Mouse (Mus musculus): ENCODE results near the gene Klf15. TPM values are rescaled to one million over a fixed set of nuclear protein-coding genes. Genes with fewer than 3 reads are reported as not detected.
A peak's percentile ranks its signal among the peaks of the same experiment; 100 is the strongest.

Klf15 gene
- polyA plus RNA-seq, 1 experiment from 2014 or later, result 5.0 TPM

GRCm38 (mm10) chr6:90450179-90450578 is 12.2 kb upstream of the Klf15 start:
- no peak overlapping the region for H3K9ac ChIP-seq

GRCm38 (mm10) chr6:90450697-90451096 is 11.7 kb upstream of the Klf15 start:
- ATAC-seq (ENCODE audit: low FRiP score, low read depth), result no peak
- H3K4me1 ChIP-seq, result no peaks in the 10 kb centered on the region
- H3K27me3 ChIP-seq, result no peaks in the 10 kb centered on the region
- no peak overlapping the region for H3K9ac ChIP-seq
- no peak overlapping the region for H3K27ac ChIP-seq
- no peaks in the 10 kb centered on the region for H3K9me3 ChIP-seq
- no peaks in the 10 kb centered on the region for H3K36me3 ChIP-seq
- H3K4me2 ChIP-seq (replicated peaks), result no peak overlapping the region
- H3K4me3 ChIP-seq, result no peak overlapping the region
- WGBS, result 74% methylated on average over 5 of the region's 5 CpGs

More at GRCm38 (mm10) chr6:90450179-90450578, 12.2 kb upstream of the Klf15 start:
- H3K4me2 ChIP-seq (replicated peaks), result no peak overlapping the region
- no peak for ATAC-seq (ENCODE audit: low FRiP score, low read depth)
- H3K4me1 ChIP-seq, result no peaks in the 10 kb centered on the region
- H3K36me3 ChIP-seq, result no peaks in the 10 kb centered on the region
- no peak overlapping the region for H3K4me3 ChIP-seq
- no peak overlapping the region for H3K27ac ChIP-seq
- WGBS, result 28% methylated on average over 7 of the region's 7 CpGs
- H3K27me3 ChIP-seq, result no peaks in the 10 kb centered on the region
- no peaks in the 10 kb centered on the region for H3K9me3 ChIP-seq

GRCm38 (mm10) chr6:90451512-90451911 is 10.9 kb upstream of the Klf15 start:
- Histone ChIP-seq H3K27ac (no peak overlapping the region), H3K9ac (no peak overlapping the region), H3K4me2 (replicated peaks) (no peak overlapping the region), H3K4me3 (no peak overlapping the region), H3K4me1 (no peaks in the 10 kb centered on the region), H3K27me3 (no peaks in the 10 kb centered on the region), H3K9me3 (no peaks in the 10 kb centered on the region), H3K36me3 (no peaks in the 10 kb centered on the region)
- ATAC-seq (ENCODE audit: low FRiP score, low read depth), result no peak
- 87% methylated on average over 5 of the region's 5 CpGs for WGBS

- no peaks in the 10 kb centered on the region for H3K27me3 ChIP-seq
- no peaks in the 10 kb centered on the region for H3K36me3 ChIP-seq
- no peak overlapping the region for H3K9ac ChIP-seq
- H3K4me1 ChIP-seq, result no peaks in the 10 kb centered on the region
- ATAC-seq (ENCODE audit: low FRiP score, low read depth), result no peak
- H3K27ac ChIP-seq, result no peak overlapping the region
- H3K4me3 ChIP-seq, result no peak overlapping the region
- H3K4me2 ChIP-seq (replicated peaks), result no peak overlapping the region
- H3K9me3 ChIP-seq, result no peaks in the 10 kb centered on the region
Observed at GRCm38 (mm10) chr6:90452603-90453002, 9.8 kb upstream of the Klf15 start.

- 83% methylated on average over 5 of the region's 5 CpGs for WGBS
Observed at GRCm38 (mm10) chr6:90453751-90454150, 8.6 kb upstream of the Klf15 start.

GRCm38 (mm10) chr6:90457421-90457820 is 5.0 kb upstream of the Klf15 start:
- Histone ChIP-seq H3K4me1 (no peaks in the 10 kb centered on the region), H3K36me3 (no peaks in the 10 kb centered on the region), H3K27ac (no peak overlapping the region), H3K4me2 (replicated peaks) (no peak overlapping the region), H3K27me3 (peaks cover 23% of the 10 kb centered on the region), H3K4me3 (no peak overlapping the region), H3K9ac (no peak overlapping the region), H3K9me3 (no peaks in the 10 kb centered on the region)
- WGBS, result 73% methylated on average over 2 of the region's 2 CpGs
- no peak for ATAC-seq (ENCODE audit: low FRiP score, low read depth)

More at GRCm38 (mm10) chr6:90453751-90454150, 8.6 kb upstream of the Klf15 start:
- Histone ChIP-seq H3K36me3 (no peaks in the 10 kb centered on the region), H3K4me2 (replicated peaks) (no peak overlapping the region), H3K9me3 (no peaks in the 10 kb centered on the region), H3K9ac (no peak overlapping the region), H3K4me1 (no peaks in the 10 kb centered on the region), H3K4me3 (no peak overlapping the region), H3K27ac (no peak overlapping the region), H3K27me3 (no peaks in the 10 kb centered on the region)
- no peak for ATAC-seq (ENCODE audit: low FRiP score, low read depth)

GRCm38 (mm10) chr6:90461181-90461580 is 1.2 kb upstream of the Klf15 start:
- H3K9ac ChIP-seq, result no peak overlapping the region
- H3K9me3 ChIP-seq, result no peaks in the 10 kb centered on the region
- WGBS, result 32% methylated on average over 2 of the region's 2 CpGs
- ATAC-seq (ENCODE audit: low FRiP score, low read depth), result no peak
- no peak overlapping the region for H3K27ac ChIP-seq
- H3K4me2 ChIP-seq (replicated peaks), result no peak overlapping the region
- no peaks in the 10 kb centered on the region for H3K36me3 ChIP-seq
- H3K4me3 ChIP-seq, result peak overlapping the region; percentile 66; the same call in 1 of the 2 replicates
- peaks cover 16% of the 10 kb centered on the region for H3K4me1 ChIP-seq
- H3K27me3 ChIP-seq, result peaks cover 40% of the 10 kb centered on the region

- Histone ChIP-seq H3K9ac (0 out of 2 replicates have a peak overlapping the region, but pooled peaks have one; percentile 76), H3K9me3 (no peaks in the 10 kb centered on the region), H3K36me3 (no peaks in the 10 kb centered on the region; the same call in 1 of the 2 replicates), H3K27me3 (peaks cover 40% of the 10 kb centered on the region), H3K4me1 (peaks cover 16% of the 10 kb centered on the region), H3K4me2 (replicated peaks) (peak overlapping the region; percentile 100), H3K4me3 (peak overlapping the region; percentile 66), H3K27ac (no peak overlapping the region)
- 9% methylated on average over 12 of the region's 12 CpGs for WGBS
- peak; percentile 1; the same call in 1 of the 2 replicates for ATAC-seq (ENCODE audit: low FRiP score, low read depth)
Observed at GRCm38 (mm10) chr6:90461771-90462170, 605 bp upstream of the Klf15 start.

- H3K4me2 ChIP-seq (replicated peaks), result peak overlapping the region; percentile 100
- H3K36me3 ChIP-seq, result no peaks in the 10 kb centered on the region; the same call in 1 of the 2 replicates
- no peaks in the 10 kb centered on the region for H3K9me3 ChIP-seq
- H3K9ac ChIP-seq, result peak overlapping the region; percentile 76
- H3K27ac ChIP-seq, result no peak overlapping the region
- under 1% methylated on average over 38 of the region's 38 CpGs for WGBS
- ATAC-seq (ENCODE audit: low FRiP score, low read depth), result peak; percentile 26; the same call in 1 of the 2 replicates
- peak overlapping the region; percentile 66 for H3K4me3 ChIP-seq
- H3K4me1 ChIP-seq, result peaks cover 16% of the 10 kb centered on the region
- H3K27me3 ChIP-seq, result peaks cover 40% of the 10 kb centered on the region
Observed at GRCm38 (mm10) chr6:90462841-90463227, 458 bp downstream of the Klf15 start.

- peak; percentile 62 for ATAC-seq (ENCODE audit: low FRiP score, low read depth)
- no peak overlapping the region for H3K27ac ChIP-seq
- peaks cover 16% of the 10 kb centered on the region for H3K4me1 ChIP-seq
- 1% methylated on average over 31 of the region's 31 CpGs for WGBS
- peaks cover 40% of the 10 kb centered on the region for H3K27me3 ChIP-seq
- no peaks in the 10 kb centered on the region; the same call in 1 of the 2 replicates for H3K36me3 ChIP-seq
- peak overlapping the region; percentile 76 for H3K9ac ChIP-seq
- peak overlapping the region; percentile 66 for H3K4me3 ChIP-seq
- no peaks in the 10 kb centered on the region for H3K9me3 ChIP-seq
- peak overlapping the region; percentile 100 for H3K4me2 ChIP-seq (replicated peaks)
Observed at GRCm38 (mm10) chr6:90463228-90463862, 969 bp downstream of the Klf15 start.

- Histone ChIP-seq H3K9ac (0 out of 2 replicates have a peak overlapping the region, but pooled peaks have one; percentile 45), H3K36me3 (no peaks in the 10 kb centered on the region; the same call in 1 of the 2 replicates), H3K4me1 (peaks cover 16% of the 10 kb centered on the region), H3K9me3 (no peaks in the 10 kb centered on the region), H3K4me2 (replicated peaks) (peak overlapping the region; percentile 100), H3K27me3 (peaks cover 40% of the 10 kb centered on the region), H3K4me3 (peak overlapping the region; percentile 66), H3K27ac (no peak overlapping the region)
- ATAC-seq (ENCODE audit: low FRiP score, low read depth), result 0 out of 2 replicates have a peak, but pooled peaks have one; percentile 0
- 30% methylated on average over 7 of the region's 7 CpGs for WGBS
Observed at GRCm38 (mm10) chr6:90463890-90464421, 1.6 kb downstream of the Klf15 start.

GRCm38 (mm10) chr6:90465028-90465640 is 2.8 kb downstream of the Klf15 start:
- no peaks in the 10 kb centered on the region; the same call in 1 of the 2 replicates for H3K36me3 ChIP-seq
- H3K4me1 ChIP-seq, result peaks cover 16% of the 10 kb centered on the region
- no peaks in the 10 kb centered on the region for H3K9me3 ChIP-seq
- H3K9ac ChIP-seq, result no peak overlapping the region
- H3K4me3 ChIP-seq, result no peak overlapping the region
- H3K27ac ChIP-seq, result no peak overlapping the region
- peaks cover 39% of the 10 kb centered on the region for H3K27me3 ChIP-seq
- WGBS, result 91% methylated on average over 11 of the region's 11 CpGs
- no peak for ATAC-seq (ENCODE audit: low FRiP score, low read depth)
- H3K4me2 ChIP-seq (replicated peaks), result no peak overlapping the region

Measured in limb, embryonic 13.5 days (tissue).